Mouse (Mus musculus) urinary bladder, postnatal 4 days (tissue): Measurements from ENCODE around the gene Ecm2.

Experiments
- DNase-seq, 2 experiments: peaks; one replicate each; pipeline ENCODE4 v3.0.0; 2021 to 2022; ENCODE audit warnings: low spot score in 2 of 2

The Ecm2 gene

GRCm38 (mm10) chr13:49504510-49504909 lies at the start of gene Ecm2:
Ecm2 (plus strand) TSS chr13:49504810.
- no peak for DNase-seq

- no peak for DNase-seq
Observed at GRCm38 (mm10) chr13:49460276-49460675, 44.3 kb upstream of the Ecm2 start.

- DNase-seq = no peak
Observed at GRCm38 (mm10) chr13:49460692-49461414, 43.8 kb upstream of the Ecm2 start.

GRCm38 (mm10) chr13:49461458-49462132 lies 43.0 kb upstream of the Ecm2 start:
- DNase-seq = no peak

GRCm38 (mm10) chr13:49462921-49463320 lies 41.7 kb upstream of the Ecm2 start:
- DNase-seq = no peak

- no peak for DNase-seq
Observed at GRCm38 (mm10) chr13:49465875-49466274, 38.7 kb upstream of the Ecm2 start.

GRCm38 (mm10) chr13:49466393-49467075 lies 38.1 kb upstream of the Ecm2 start:
- DNase-seq = peak; percentile 75

GRCm38 (mm10) chr13:49467585-49467984 lies 37.0 kb upstream of the Ecm2 start:
- DNase-seq = no peak

- DNase-seq = no peak
Observed at GRCm38 (mm10) chr13:49469002-49469401, 35.6 kb upstream of the Ecm2 start.

- no peak for DNase-seq
Observed at GRCm38 (mm10) chr13:49470319-49470718, 34.3 kb upstream of the Ecm2 start.

GRCm38 (mm10) chr13:49470806-49471205 lies 33.8 kb upstream of the Ecm2 start:
- DNase-seq = no peak

GRCm38 (mm10) chr13:49471981-49472675 lies 32.5 kb upstream of the Ecm2 start:
- DNase-seq = no peak

GRCm38 (mm10) chr13:49472676-49473005 lies 32.0 kb upstream of the Ecm2 start:
- DNase-seq = no peak

GRCm38 (mm10) chr13:49477887-49478286 lies 26.7 kb upstream of the Ecm2 start:
- DNase-seq = no peak

- DNase-seq = no peak
Observed at GRCm38 (mm10) chr13:49478851-49479374, 25.7 kb upstream of the Ecm2 start.

GRCm38 (mm10) chr13:49479399-49479798 lies 25.2 kb upstream of the Ecm2 start:
- DNase-seq = peak in 1 of 2 experiments; percentile 49

GRCm38 (mm10) chr13:49480057-49480456 lies 24.6 kb upstream of the Ecm2 start:
- DNase-seq = peak; percentile 68 to 74

GRCm38 (mm10) chr13:49480551-49480950 lies 24.1 kb upstream of the Ecm2 start:
- no peak for DNase-seq

GRCm38 (mm10) chr13:49485388-49485787 lies 19.2 kb upstream of the Ecm2 start:
- no peak for DNase-seq

- no peak for DNase-seq
Observed at GRCm38 (mm10) chr13:49492376-49493368, 11.9 kb upstream of the Ecm2 start, which contains the start of gene Tes3-ps. Tes3-ps (plus strand) TSS chr13:49493318.

GRCm38 (mm10) chr13:49505776-49506175 lies 1.2 kb downstream of the Ecm2 start:
- DNase-seq = no peak
